Mouse (Mus musculus): ENCODE measurements around the gene Mvb12b. TPM values are rescaled to one million over a fixed set of nuclear protein-coding genes. Genes with fewer than 3 reads are reported as not detected.

The Mvb12b gene
- polyA plus RNA-seq, 1 experiment from 2014 or later, result 24.0 TPM

- 47% methylated on average over 5 of the region's 5 CpGs for WGBS
- no peak for ATAC-seq (replicated peaks; ENCODE audit: low FRiP score, low read depth)
- H3K27me3 ChIP-seq (ENCODE audit: insufficient read depth, low read length), result peaks cover 6% of the 10 kb centered on the region; the same call in 1 of the 2 replicates
- no peak overlapping the region for H3K9ac ChIP-seq (ENCODE audit: low read depth, low read length)
- no peak overlapping the region for H3K4me3 ChIP-seq (replicated peaks; ENCODE audit: low read depth, low read length)
- H3K4me2 ChIP-seq (ENCODE audit: low read length), result no peak overlapping the region
- TF ChIP-seq CTCF (IDR thresholded peaks at IDR 0.05; ENCODE audit: low read depth), result no peak
- 0 out of 2 replicates have a peak, but pooled peaks cover 3% of the 10 kb centered on the region for H3K4me1 ChIP-seq (replicated peaks; ENCODE audit: insufficient read depth, low read length)
- no peaks in the 10 kb centered on the region for H3K9me3 ChIP-seq (replicated peaks; ENCODE audit: low read length)
- DNase-seq (ENCODE audit: low spot score), result no peak
- no peaks in the 10 kb centered on the region for H3K36me3 ChIP-seq (ENCODE audit: insufficient read depth, low read length)
- no peak overlapping the region for H3K27ac ChIP-seq
Measured at GRCm38 (mm10) chr2:33703286-33703685, 184.5 kb downstream of the Mvb12b start.

DNA sequence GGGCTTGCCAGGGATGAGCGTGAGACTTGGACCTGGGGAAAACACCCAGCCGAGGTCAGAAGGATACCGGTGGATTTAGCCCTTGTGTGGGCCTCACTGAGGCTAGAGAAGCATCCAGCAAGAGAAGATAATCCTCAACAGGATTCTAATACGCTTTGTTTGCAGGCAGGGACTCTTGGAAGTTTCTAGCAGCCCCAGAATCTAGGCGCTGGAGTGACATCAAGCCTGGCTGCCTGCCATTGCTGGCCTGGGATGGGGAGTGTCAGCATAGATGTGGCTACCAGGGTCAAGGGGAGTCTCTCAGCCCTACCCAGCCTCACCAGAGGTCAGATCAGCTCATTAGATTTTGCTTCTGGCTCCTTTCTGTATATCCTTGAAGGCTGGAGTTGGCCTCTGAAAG lies 185.0 kb downstream of the Mvb12b start:
- no peak for DNase-seq (ENCODE audit: low spot score)
- H3K4me3 ChIP-seq (replicated peaks; ENCODE audit: low read depth, low read length), result no peak overlapping the region
- peaks cover 6% of the 10 kb centered on the region; the same call in 1 of the 2 replicates for H3K27me3 ChIP-seq (ENCODE audit: insufficient read depth, low read length)
- no peaks in the 10 kb centered on the region for H3K9me3 ChIP-seq (replicated peaks; ENCODE audit: low read length)
- H3K27ac ChIP-seq, result no peak overlapping the region
- no peak for TF ChIP-seq CTCF (IDR thresholded peaks at IDR 0.05; ENCODE audit: low read depth)
- ATAC-seq (replicated peaks; ENCODE audit: low FRiP score, low read depth), result no peak
- no peak overlapping the region for H3K4me2 ChIP-seq (ENCODE audit: low read length)
- no peak overlapping the region for H3K9ac ChIP-seq (ENCODE audit: low read depth, low read length)
- 0 out of 2 replicates have a peak, but pooled peaks cover 3% of the 10 kb centered on the region for H3K4me1 ChIP-seq (replicated peaks; ENCODE audit: insufficient read depth, low read length)
- H3K36me3 ChIP-seq (ENCODE audit: insufficient read depth, low read length), result no peaks in the 10 kb centered on the region
- 71% methylated on average over 5 of the region's 5 CpGs for WGBS

GRCm38 (mm10) chr2:33701446-33701815 lies 186.3 kb downstream of the Mvb12b start:
- no peaks in the 10 kb centered on the region for H3K36me3 ChIP-seq (ENCODE audit: insufficient read depth, low read length)
- no peak overlapping the region for H3K4me2 ChIP-seq (ENCODE audit: low read length)
- 26% methylated on average over 7 of the region's 7 CpGs for WGBS
- no peaks in the 10 kb centered on the region for H3K27me3 ChIP-seq (ENCODE audit: insufficient read depth, low read length)
- 0 out of 2 replicates have a peak, but pooled peaks cover 3% of the 10 kb centered on the region for H3K4me1 ChIP-seq (replicated peaks; ENCODE audit: insufficient read depth, low read length)
- DNase-seq (ENCODE audit: low spot score) (no peak), ATAC-seq (replicated peaks; ENCODE audit: low FRiP score, low read depth) (no peak)
- TF ChIP-seq CTCF (IDR thresholded peaks at IDR 0.05; ENCODE audit: low read depth), result no peak
- no peak overlapping the region for H3K27ac ChIP-seq
- no peaks in the 10 kb centered on the region for H3K9me3 ChIP-seq (replicated peaks; ENCODE audit: low read length)
- no peak overlapping the region for H3K4me3 ChIP-seq (replicated peaks; ENCODE audit: low read depth, low read length)
- H3K9ac ChIP-seq (ENCODE audit: low read depth, low read length), result no peak overlapping the region

DNA sequence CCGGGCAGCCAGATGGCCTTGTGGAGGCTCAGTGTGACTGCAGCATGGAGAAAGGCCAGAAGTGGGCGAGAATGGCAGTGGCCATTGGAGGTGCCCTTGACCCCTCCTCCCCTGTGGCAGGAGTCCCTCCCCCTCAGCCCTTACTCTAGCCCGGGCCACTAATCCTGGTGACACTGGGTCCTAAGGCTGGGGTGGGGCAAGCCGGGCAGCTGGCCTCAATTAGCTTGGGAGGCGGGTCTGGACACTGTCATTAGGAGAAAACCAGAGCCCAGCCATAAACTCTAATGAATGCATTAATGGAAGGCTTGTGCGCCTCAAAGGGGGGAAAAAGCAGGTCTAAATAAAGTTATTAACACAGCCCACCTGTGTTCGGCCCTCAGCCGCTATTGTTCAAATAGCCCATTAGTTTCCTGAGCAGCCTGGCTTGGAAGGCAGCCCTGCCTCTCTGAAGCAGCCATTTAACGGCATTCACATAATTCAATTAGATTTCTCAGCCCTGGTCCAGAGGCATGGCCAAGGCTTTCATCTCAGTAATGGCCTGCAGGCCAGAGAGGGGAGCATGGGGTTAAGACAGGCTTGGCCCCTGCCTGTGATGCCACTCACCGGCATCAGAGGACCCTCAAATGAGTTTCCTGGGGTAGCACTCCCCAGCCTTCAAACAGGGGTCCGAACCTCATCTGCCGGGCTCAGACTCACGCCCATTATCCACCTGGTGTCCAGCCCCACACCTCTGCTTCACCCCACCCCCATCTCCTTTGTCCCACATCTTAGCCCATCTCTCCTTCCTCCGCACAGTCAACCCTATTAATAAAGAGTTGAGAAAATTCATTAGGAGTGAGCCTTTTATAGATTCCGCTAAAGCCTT lies 186.9 kb downstream of the Mvb12b start:
- H3K9me3 ChIP-seq (replicated peaks; ENCODE audit: low read length), result no peaks in the 10 kb centered on the region
- 0 out of 2 replicates have a peak, but pooled peaks cover 3% of the 10 kb centered on the region for H3K4me1 ChIP-seq (replicated peaks; ENCODE audit: insufficient read depth, low read length)
- no peaks in the 10 kb centered on the region for H3K36me3 ChIP-seq (ENCODE audit: insufficient read depth, low read length)
- 26% methylated on average over 14 of the region's 15 CpGs for WGBS
- ATAC-seq (replicated peaks; ENCODE audit: low FRiP score, low read depth) (no peak), DNase-seq (ENCODE audit: low spot score) (no peak)
- H3K4me2 ChIP-seq (ENCODE audit: low read length), result no peak overlapping the region
- H3K4me3 ChIP-seq (replicated peaks; ENCODE audit: low read depth, low read length), result no peak overlapping the region
- no peak for TF ChIP-seq CTCF (IDR thresholded peaks at IDR 0.05; ENCODE audit: low read depth)
- no peaks in the 10 kb centered on the region for H3K27me3 ChIP-seq (ENCODE audit: insufficient read depth, low read length)
- H3K9ac ChIP-seq (ENCODE audit: low read depth, low read length), result no peak overlapping the region
- no peak overlapping the region for H3K27ac ChIP-seq

DNA sequence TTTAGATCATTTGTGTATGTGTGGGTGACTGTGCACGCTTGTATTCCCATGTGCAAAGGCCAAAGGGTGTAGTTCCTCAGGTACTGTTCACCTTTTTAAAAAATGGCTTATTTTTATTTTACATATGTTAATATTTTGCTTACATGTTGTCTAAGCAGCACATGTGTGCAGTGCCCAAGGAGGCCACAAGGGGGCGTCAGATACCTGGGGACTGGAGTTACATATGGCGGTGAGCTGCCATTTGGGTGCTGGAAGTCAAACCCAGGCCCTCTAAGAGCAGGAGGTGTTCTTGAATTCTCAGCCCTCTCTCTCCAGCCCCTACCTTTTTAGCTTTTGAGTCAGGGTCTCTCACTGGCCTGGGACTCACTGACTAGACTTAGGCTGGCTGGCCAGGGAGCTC lies 188.8 kb downstream of the Mvb12b start:
- Histone ChIP-seq H3K4me1 (replicated peaks; ENCODE audit: insufficient read depth, low read length) (0 out of 2 replicates have a peak, but pooled peaks cover 3% of the 10 kb centered on the region), H3K36me3 (ENCODE audit: insufficient read depth, low read length) (no peaks in the 10 kb centered on the region), H3K9me3 (replicated peaks; ENCODE audit: low read length) (no peaks in the 10 kb centered on the region), H3K27me3 (ENCODE audit: insufficient read depth, low read length) (no peaks in the 10 kb centered on the region), H3K4me2 (ENCODE audit: low read length) (no peak overlapping the region), H3K9ac (ENCODE audit: low read depth, low read length) (no peak overlapping the region), H3K27ac (no peak overlapping the region), H3K4me3 (replicated peaks; ENCODE audit: low read depth, low read length) (no peak overlapping the region)
- DNase-seq (ENCODE audit: low spot score) (no peak), ATAC-seq (replicated peaks; ENCODE audit: low FRiP score, low read depth) (no peak)
- WGBS, result 66% methylated on average over 3 of the region's 3 CpGs
- TF ChIP-seq CTCF (IDR thresholded peaks at IDR 0.05; ENCODE audit: low read depth), result no peak

DNA sequence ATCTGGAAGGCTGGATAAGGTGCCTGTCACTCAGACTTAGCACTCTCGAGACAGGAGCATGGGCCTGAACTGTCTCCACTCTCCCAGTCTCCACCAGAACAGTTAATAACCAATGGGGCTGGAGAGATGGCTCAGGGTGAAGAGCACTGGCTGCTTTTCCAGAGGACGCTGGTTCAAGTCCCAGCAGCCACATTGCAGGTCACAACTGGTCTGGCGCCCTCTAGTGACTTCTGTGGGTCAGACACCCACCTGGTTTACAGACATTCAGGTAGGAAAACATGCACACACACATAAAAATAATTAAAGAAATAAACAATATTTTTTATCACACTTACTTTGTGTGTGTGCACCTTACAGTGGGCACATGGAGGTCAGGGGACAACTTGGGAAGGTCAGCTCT lies 191.3 kb downstream of the Mvb12b start:
- DNase-seq (ENCODE audit: low spot score) (no peak), ATAC-seq (replicated peaks; ENCODE audit: low FRiP score, low read depth) (no peak)
- 0 out of 2 replicates have a peak, but pooled peaks cover 3% of the 10 kb centered on the region for H3K4me1 ChIP-seq (replicated peaks; ENCODE audit: insufficient read depth, low read length)
- peak; percentile 15; the same call in 1 of the 2 replicates for TF ChIP-seq CTCF (IDR thresholded peaks at IDR 0.05; ENCODE audit: low read depth)
- no peak overlapping the region for H3K4me2 ChIP-seq (ENCODE audit: low read length)
- no peaks in the 10 kb centered on the region for H3K27me3 ChIP-seq (ENCODE audit: insufficient read depth, low read length)
- no peaks in the 10 kb centered on the region for H3K9me3 ChIP-seq (replicated peaks; ENCODE audit: low read length)
- no peak overlapping the region for H3K27ac ChIP-seq
- no peak overlapping the region for H3K4me3 ChIP-seq (replicated peaks; ENCODE audit: low read depth, low read length)
- WGBS, result 69% methylated on average over 3 of the region's 3 CpGs
- H3K36me3 ChIP-seq (ENCODE audit: insufficient read depth, low read length), result no peaks in the 10 kb centered on the region
- H3K9ac ChIP-seq (ENCODE audit: low read depth, low read length), result no peak overlapping the region
